Mouse (Mus musculus) cortical plate, adult 2 months (tissue): Measurements from ENCODE around the gene Bloc1s6. TPM values are rescaled to one million over a fixed set of nuclear protein-coding genes. Genes with fewer than 3 reads are reported as not detected.

Experiments
- H3K27ac ChIP-seq: fragments of 200-500 bp; 2 replicates; pipeline ENCODE4 v1.5.1; 2012; ENCODE audit warnings: low read length, control low read depth, inconsistent platforms; ENCODE audit not compliant: insufficient read depth
- H3K4me1 ChIP-seq: fragments of 200-500 bp; 2 replicates; pipeline ENCODE4 v1.6.1; 2011; ENCODE audit warnings: low read length; ENCODE audit not compliant: control insufficient read depth, insufficient read depth
- H3K4me3 ChIP-seq: fragments of 200-500 bp; 2 replicates; pipeline ENCODE4 v1.5.1; 2011; ENCODE audit warnings: mild to moderate bottlenecking, low read length, control low read depth; ENCODE audit not compliant: insufficient read depth
- CTCF ChIP-seq: fragments of 200-500 bp; IDR thresholded peaks from 2 replicates; pipeline ENCODE4 v1.5.1; 2011; ENCODE audit warnings: mild to moderate bottlenecking, control low read depth, low read length; ENCODE audit not compliant: insufficient read depth; ENCODE audit errors: extremely low read depth
- POLR2A ChIP-seq: fragments of 200-500 bp; IDR thresholded peaks from 2 replicates; pipeline ENCODE4 v1.6.1; 2011; ENCODE audit warnings: mild to moderate bottlenecking, low read length, control low read depth; ENCODE audit not compliant: insufficient read depth; ENCODE audit errors: extremely low read depth
- polyA plus RNA-seq: library from polyadenylated mRNA; depleted of rRNA; stranded (reverse); fragments of >200 nt; gene quantifications from 2 replicates; pipeline ENCODE4 v1.2.3, GENCODE M21; 2012

Gene Bloc1s6
- polyA plus RNA-seq, 1 experiment = 36.7 TPM

DNA sequence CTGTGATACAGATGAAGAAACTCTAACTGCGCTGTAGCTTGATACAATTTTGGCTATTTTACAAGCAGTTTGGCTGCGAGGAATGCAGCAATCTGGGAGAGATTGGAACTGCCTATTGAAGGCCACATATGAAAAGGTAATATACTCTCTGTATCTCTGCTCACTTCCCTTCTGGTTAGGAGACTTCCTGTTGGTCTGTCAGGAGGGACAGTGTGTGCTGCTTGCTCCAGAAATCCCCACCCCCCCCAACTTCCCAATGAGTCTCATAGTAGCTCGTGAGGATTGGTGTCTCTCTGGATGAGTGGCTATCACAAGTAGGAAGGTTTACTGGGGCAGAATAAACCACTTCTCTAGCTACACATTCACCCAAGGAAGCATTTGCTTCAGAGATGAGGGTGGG lies 24.7 kb downstream of the Bloc1s6 start:
- Histone ChIP-seq H3K4me3 (no peak overlapping the region), H3K4me1 (no peaks in the 10 kb centered on the region), H3K27ac (no peak overlapping the region)
- no peak for TF ChIP-seq POLR2A
- TF ChIP-seq CTCF = no peak

DNA sequence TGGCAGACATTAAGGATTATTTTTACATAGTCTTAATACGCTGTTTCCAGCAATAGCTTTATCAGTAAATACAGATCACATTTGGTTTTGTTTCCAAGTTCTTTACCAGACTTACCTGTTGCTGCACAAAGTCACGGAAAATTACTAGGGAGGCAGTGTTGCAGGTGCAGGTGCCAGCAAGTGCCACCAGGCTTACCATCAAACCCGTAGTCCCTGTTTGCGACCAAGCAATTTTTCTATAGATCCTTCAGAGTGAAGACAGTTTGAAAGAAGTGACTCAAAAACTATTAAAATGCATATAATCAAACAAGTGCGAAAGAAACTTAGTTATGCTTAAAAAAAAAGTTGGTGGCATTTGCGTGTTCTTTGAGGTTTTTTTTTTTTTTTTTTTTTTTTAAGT lies 26.2 kb downstream of the Bloc1s6 start:
- H3K4me3 ChIP-seq = peak overlapping the region; percentile 32; the same call in 1 of the 2 replicates

DNA sequence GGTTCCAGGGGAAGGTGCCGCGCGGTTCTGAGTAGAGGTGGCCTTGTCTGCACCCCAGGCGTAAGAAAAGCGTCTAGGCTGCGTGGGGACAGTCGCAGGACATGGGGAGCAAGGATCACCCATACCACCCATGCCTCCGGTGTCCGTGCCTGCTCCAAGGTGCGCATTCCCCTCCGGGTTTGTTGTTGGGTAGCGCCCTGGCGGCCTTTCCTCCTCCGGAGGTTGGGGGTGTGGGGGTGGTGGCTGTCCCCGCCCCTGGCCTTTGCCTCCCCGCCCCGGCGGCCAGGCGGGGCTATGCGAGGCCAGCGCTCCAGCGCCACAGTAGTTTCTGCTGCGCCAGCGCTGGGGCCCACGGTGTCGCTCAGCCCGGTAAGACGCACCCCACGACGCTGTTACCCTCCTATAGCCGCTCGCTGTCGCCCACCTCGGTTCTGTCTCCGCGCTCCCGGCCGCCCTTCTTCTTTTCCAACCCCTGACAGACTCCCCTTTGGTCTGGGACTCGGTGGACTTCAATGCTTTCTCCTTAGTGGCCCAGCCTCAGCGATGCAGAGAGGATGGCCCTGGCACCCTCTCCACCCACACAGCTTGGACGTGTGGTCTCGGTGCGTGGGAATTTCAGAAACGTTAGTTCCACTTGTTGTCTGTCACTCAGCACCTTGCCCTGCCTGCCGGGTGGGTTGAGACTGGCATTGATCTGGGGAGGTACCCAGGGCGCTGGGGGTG lies 26.9 kb downstream of the Bloc1s6 start, which contains the start of gene Sqor:
Gene Sqor, plus strand, starts transcription at position 167 of the 723 bp plus-strand sequence.
- no peak for TF ChIP-seq POLR2A
- TF ChIP-seq CTCF = no peak
- Histone ChIP-seq H3K4me3 (peak within 1 kb of the TSS; percentile 32), H3K4me1 (no peaks in the 10 kb centered on the region), H3K27ac (no peak within 1 kb of the TSS)

More for the DNA sequence above, 26.2 kb downstream of the Bloc1s6 start:
- Histone ChIP-seq H3K4me1 (no peaks in the 10 kb centered on the region), H3K27ac (no peak overlapping the region)
- no peak for TF ChIP-seq POLR2A
- TF ChIP-seq CTCF = no peak

DNA sequence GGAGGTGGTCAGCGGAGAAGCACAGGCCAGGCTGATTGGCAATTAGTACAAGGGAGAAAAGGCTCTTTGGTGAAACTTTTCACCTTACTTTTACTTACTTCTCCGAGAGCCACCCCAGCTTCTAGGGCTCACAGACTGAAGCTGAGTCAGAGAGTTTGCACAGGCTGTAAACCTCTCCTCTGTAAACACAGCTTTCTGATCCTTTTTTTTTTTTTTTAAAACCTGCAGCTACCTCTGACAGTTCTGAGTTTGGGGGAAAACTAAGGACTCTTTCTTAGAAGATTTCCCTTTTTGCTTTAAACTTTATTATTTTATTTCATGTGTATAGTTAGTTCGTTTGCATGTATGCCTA lies 27.5 kb downstream of the Bloc1s6 start:
- H3K27ac ChIP-seq = no peak overlapping the region
- H3K4me3 ChIP-seq = peak overlapping the region; percentile 32
- TF ChIP-seq CTCF (no peak), POLR2A (no peak)
- H3K4me1 ChIP-seq = no peaks in the 10 kb centered on the region

DNA sequence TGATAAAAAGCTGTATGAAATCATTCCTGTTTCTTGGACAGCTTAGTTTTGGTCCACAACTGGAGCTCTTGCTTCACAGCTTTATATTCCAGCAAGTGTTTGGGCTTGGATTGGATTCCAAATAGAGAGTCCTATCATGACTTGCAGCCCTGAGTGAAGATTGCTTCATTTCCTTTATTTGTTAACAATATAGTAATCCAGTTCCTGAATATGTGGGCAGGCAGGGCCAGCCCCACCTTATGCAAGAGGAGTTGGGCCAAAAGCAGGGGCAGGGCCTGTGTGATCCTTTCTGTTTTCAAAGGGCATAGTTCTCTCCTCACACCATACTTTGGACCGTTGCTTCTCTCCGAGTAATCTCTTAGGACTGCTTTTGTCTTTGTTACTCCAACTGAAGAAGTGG lies 32.7 kb downstream of the Bloc1s6 start:
- Histone ChIP-seq H3K4me1 (no peaks in the 10 kb centered on the region), H3K27ac (no peak overlapping the region), H3K4me3 (no peak overlapping the region)
- no peak for TF ChIP-seq POLR2A
- TF ChIP-seq CTCF = no peak

DNA sequence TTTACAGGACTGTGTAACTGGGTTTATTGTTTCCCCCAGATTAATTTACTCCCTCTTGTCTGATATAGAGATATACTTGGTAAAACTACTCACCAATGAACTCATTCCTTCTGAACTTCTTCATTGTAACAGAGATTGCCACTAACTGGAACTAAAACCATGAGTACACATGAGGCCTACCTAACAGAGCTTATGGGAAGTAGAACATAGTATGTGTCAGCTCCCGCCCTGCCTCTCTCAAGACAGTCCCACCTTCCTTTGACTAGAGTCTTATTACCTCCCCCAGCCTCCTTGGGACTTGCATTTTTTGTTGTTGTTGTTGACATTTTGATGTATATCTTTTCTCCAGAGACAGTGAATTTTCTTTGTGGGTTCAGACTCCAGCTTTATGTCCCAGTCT lies 34.6 kb downstream of the Bloc1s6 start:
- no peaks in the 10 kb centered on the region; the same call in 1 of the 2 replicates for H3K4me1 ChIP-seq
- TF ChIP-seq CTCF (no peak), POLR2A (no peak)
- no peak overlapping the region for H3K4me3 ChIP-seq
- no peak overlapping the region for H3K27ac ChIP-seq

DNA sequence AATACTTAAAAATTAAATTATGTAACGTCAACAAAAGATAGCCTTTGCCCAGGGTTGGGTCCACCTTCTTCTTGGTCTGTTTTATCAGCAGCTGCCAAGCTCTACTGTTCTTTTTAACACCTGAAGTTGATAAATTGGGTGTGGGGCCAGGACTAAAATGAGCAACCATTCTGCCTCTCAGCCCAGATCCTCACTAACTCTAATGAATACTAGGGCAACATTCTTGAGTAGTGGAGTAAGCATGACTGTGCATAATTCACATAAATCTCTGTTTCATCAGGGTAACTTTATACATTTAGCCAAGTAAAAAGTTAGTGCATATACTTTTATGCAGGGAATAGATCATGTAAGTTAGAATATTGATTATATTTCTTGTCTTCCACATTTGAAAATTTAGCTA lies 37.2 kb downstream of the Bloc1s6 start:
- no peak for TF ChIP-seq CTCF
- TF ChIP-seq POLR2A = no peak
- no peak overlapping the region for H3K4me3 ChIP-seq
- H3K27ac ChIP-seq = no peak overlapping the region
- H3K4me1 ChIP-seq = no peaks in the 10 kb centered on the region; the same call in 1 of the 2 replicates

DNA sequence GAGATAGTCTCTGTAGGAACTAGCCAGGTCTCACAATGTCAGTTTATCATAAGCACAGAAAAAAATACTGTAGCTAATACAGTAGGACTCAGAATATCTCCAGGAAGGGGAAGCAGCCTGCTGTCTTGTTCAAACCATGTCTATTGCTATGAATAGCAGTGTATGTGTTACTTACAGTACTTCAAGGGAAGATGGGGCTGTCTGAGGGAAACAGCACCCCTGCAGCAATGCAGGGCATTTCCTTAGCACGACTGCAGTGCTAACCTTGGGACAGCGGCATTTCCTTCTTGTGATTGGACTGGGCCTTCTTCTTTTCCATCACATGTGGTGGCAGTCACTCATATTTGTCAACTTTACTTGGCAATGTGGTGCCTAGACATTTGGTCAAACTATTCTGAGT lies 38.5 kb downstream of the Bloc1s6 start:
- TF ChIP-seq CTCF = no peak
- no peak for TF ChIP-seq POLR2A
- Histone ChIP-seq H3K27ac (no peak overlapping the region), H3K4me3 (no peak overlapping the region), H3K4me1 (no peaks in the 10 kb centered on the region; the same call in 1 of the 2 replicates)

DNA sequence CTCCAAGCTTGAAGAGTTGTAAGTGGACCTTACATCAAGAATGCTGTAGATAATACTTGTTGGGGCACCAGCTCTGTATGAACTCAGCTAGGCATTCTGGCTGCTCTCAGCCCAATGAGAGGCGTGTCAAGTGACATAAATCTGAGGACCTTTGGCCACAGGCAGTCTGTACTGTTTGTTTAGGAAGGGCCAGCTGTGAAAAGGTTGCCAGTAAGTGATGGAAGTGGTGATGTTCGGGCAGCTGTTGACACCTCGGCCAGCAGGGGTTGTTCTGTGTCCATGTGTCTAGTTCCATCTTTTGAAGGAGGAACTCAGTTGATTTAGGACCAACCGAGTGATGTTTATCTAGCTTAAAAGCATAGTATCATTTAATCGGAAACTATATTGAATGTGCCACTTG lies 41.7 kb downstream of the Bloc1s6 start:
- Histone ChIP-seq H3K4me1 (no peaks in the 10 kb centered on the region; the same call in 1 of the 2 replicates), H3K4me3 (no peak overlapping the region), H3K27ac (no peak overlapping the region)
- TF ChIP-seq CTCF (no peak), POLR2A (no peak)

DNA sequence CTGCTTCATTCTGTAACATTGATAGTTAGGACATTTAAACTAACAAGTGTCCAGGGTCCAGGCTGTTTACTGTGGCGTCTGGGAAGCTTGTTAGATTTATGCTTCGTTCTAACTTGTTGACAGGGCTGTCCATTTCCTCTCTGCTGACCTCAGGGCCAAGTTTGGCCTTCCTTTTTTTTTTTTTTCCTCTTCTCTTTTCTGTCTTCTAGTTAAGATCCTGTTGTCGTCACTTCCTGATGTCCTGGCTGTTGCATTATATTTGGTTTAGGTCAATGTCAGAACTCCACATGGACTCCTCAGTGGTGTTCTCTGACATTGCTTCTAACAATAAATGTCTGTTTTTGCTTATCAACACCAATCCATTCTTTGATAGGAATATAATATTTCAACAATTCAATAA lies 42.1 kb downstream of the Bloc1s6 start:
- TF ChIP-seq POLR2A = no peak
- no peak for TF ChIP-seq CTCF
- no peak overlapping the region for H3K27ac ChIP-seq
- no peaks in the 10 kb centered on the region; the same call in 1 of the 2 replicates for H3K4me1 ChIP-seq
- H3K4me3 ChIP-seq = no peak overlapping the region
